10 mouse cellular contexts compared by ENCODE assay signal in the genomic region with DNA sequence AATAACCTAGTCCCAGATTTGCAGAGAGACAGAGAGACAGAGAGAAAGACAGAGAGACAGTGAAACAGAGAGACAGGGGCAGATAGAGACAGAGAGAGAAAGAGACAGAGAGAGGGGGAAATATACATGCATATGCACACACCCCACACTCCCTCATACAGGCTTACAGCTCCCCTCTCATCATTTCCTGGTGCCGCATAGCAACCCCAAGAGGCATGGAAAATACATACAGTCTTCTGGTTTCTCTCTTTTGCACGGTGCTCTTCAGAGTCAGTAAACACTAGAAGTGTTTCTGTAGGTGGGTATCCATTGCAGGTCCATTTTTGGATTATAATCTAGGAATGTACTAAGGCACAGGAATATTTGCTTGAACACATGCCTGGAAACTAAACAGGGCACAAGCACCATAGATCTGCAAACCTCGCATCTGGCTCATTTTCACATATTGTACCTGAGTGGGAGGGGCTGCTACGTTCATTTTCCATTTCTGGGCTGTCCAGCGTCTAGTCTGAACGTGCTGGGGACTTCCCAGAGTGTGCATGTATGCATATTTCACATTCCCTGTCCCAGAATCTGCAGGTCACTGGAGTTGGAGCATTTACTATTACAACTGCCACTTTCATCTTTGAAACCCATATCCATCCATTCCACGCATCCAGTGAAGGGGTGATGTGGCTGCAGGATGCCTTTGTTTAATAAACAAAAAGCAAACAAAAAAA.
DNase-seq lines count a peak whose midpoint lies in the region; ATAC-seq and TF ChIP-seq lines count a peak whose summit lies in the region.
"Had no signal": no experiment of that assay in that cellular context is flagged by ENCODE, and none has a peak within 500 bp of the region (broad histone marks: within the 10 kb centered on the region; RNA-seq: fewer than 3 reads in every experiment).

No protein-coding gene starts in this region.

- 44% methylated on average over 7 of the region's 7 CpGs for whole genome bisulfite sequencing in heart, embryonic 15.5 days
- 48% methylated on average over 7 of the region's 7 CpGs for WGBS in limb, embryonic 15.5 days
- 28% methylated on average over 7 of the region's 7 CpGs for WGBS in thymus, adult 2 months

- peak overlapping the region; percentile 31 for H3K4me3 ChIP-seq in heart, embryonic 15.5 days
- peak overlapping the region; percentile 24 for H3K4me3 ChIP-seq in limb, embryonic 15.5 days
- H3K4me3 ChIP-seq in thymus, adult 2 months (ENCODE audit: control insufficient read depth, insufficient read depth, low read length): no peak overlapping the region

- H3K9ac ChIP-seq in heart, embryonic 15.5 days: no peak overlapping the region
- H3K9ac ChIP-seq in limb, embryonic 15.5 days: no peak overlapping the region

- H3K36me3 ChIP-seq in heart, embryonic 15.5 days: no peaks in the 10 kb centered on the region
- H3K36me3 ChIP-seq in limb, embryonic 15.5 days: no peaks in the 10 kb centered on the region
- no peaks in the 10 kb centered on the region for H3K36me3 ChIP-seq in thymus, adult 2 months (ENCODE audit: control insufficient read depth, insufficient read depth, low read length)

- H3K9me3 ChIP-seq in heart, embryonic 15.5 days (replicated peaks): no peaks in the 10 kb centered on the region
- no peaks in the 10 kb centered on the region for H3K9me3 ChIP-seq in limb, embryonic 15.5 days

- H3K27ac ChIP-seq in heart, embryonic 15.5 days: no peak overlapping the region
- no peak overlapping the region for H3K27ac ChIP-seq in limb, embryonic 15.5 days
- no peak overlapping the region for H3K27ac ChIP-seq in thymus, adult 2 months (ENCODE audit: control insufficient read depth, insufficient read depth, low read length)

- H3K27me3 ChIP-seq in heart, embryonic 15.5 days: no peaks in the 10 kb centered on the region
- no peaks in the 10 kb centered on the region for H3K27me3 ChIP-seq in limb, embryonic 15.5 days
- no peaks in the 10 kb centered on the region for H3K27me3 ChIP-seq in thymus, adult 2 months (ENCODE audit: control insufficient read depth, insufficient read depth, low read length)

- TF ChIP-seq POLR2A in thymus, adult 2 months (IDR thresholded peaks at IDR 0.05; ENCODE audit: control insufficient read depth, extremely low read depth, insufficient read depth, low read length, poor library complexity): no peak

- TF ChIP-seq CTCF in thymus, adult 2 months (IDR thresholded peaks at IDR 0.05; ENCODE audit: borderline replicate concordance, control insufficient read depth, extremely low read depth, insufficient read depth, low read length, poor library complexity): no peak

- intact Hi-C loops in heart, postnatal 36 days (cut with DNase I): no loop called here

- no peak for ATAC-seq in heart, embryonic 15.5 days (replicated peaks; ENCODE audit: insufficient number of reproducible peaks, insufficient read depth, low FRiP score, low read depth)
- no peak for ATAC-seq in limb, embryonic 15.5 days (ENCODE audit: insufficient number of reproducible peaks, low FRiP score, low TSS enrichment, low read depth)
- ATAC-seq in monocyte, adult 5-6 weeks (replicated peaks; ENCODE audit: insufficient number of reproducible peaks, low FRiP score, low TSS enrichment, poor library complexity, severe bottlenecking): no peak

- DNase-seq in heart, postnatal 36 days: no peak
- peak; percentile 20 for DNase-seq in retina, postnatal 1 day
- DNase-seq in retina, embryonic 14.5 days (ENCODE audit: low spot score): no peak
- no peak for DNase-seq in right cerebral cortex, adult 18-20 months
- DNase-seq in thymus, adult 2 months: no peak
- DNase-seq: adrenal gland, adult 8-10 months; heart, postnatal 14 days had no signal

- peak overlapping the region; percentile 55 for H3K4me2 ChIP-seq in heart, embryonic 15.5 days
- peak overlapping the region; percentile 40 for H3K4me2 ChIP-seq in limb, embryonic 15.5 days

- H3K4me1 ChIP-seq in heart, embryonic 15.5 days (replicated peaks): 0 out of 2 replicates have a peak, but pooled peaks cover 10% of the 10 kb centered on the region
- H3K4me1 ChIP-seq in limb, embryonic 15.5 days: peaks cover 7% of the 10 kb centered on the region; the same call in 1 of the 2 replicates
- H3K4me1 ChIP-seq in thymus, adult 2 months (replicated peaks; ENCODE audit: control insufficient read depth, insufficient read depth, low read length): no peaks in the 10 kb centered on the region
